Mouse (Mus musculus) intestine, embryonic 14.5 days (tissue): ENCODE results near the gene Armc8. TPM values are rescaled to one million over a fixed set of nuclear protein-coding genes. Genes with fewer than 3 reads are reported as not detected.

ENCODE experiments used
- ATAC-seq: fragments of 200-750 bp; cut with Nextera tagmentation; replicated peaks from 2 replicates; pipeline ENCODE4 v1.8.0; 2017; ENCODE audit warnings: low read depth, moderate number of reproducible peaks, moderate TSS enrichment, moderate library complexity; ENCODE audit not compliant: low FRiP score, low TSS enrichment
- DNase-seq: peaks from one replicate; pipeline ENCODE4 v3.0.0-alpha.2; 2018; ENCODE audit warnings: low spot score
- H3K27ac ChIP-seq: fragments of 300-500 bp; sonication (generic); 2 replicates; pipeline ENCODE4 v1.5.1; 2014; ENCODE audit warnings: low read depth, mild to moderate bottlenecking, control low read depth
- H3K27me3 ChIP-seq: fragments of 300-500 bp; sonication (generic); replicated peaks from 2 replicates; pipeline ENCODE4 v1.6.1; 2014; ENCODE audit warnings: low read length, control low read depth; ENCODE audit not compliant: control insufficient read depth, insufficient read depth
- H3K36me3 ChIP-seq: fragments of 300-500 bp; sonication (generic); 2 replicates; pipeline ENCODE4 v1.6.1; 2014; ENCODE audit warnings: low read length, control low read depth; ENCODE audit not compliant: control insufficient read depth, insufficient read depth
- H3K4me1 ChIP-seq: fragments of 300-500 bp; sonication (generic); replicated peaks from 2 replicates; pipeline ENCODE4 v1.6.1; 2014; ENCODE audit warnings: low read length, control low read depth, mixed read lengths; ENCODE audit not compliant: control insufficient read depth, insufficient read depth
- H3K4me2 ChIP-seq: fragments of 300-500 bp; sonication (generic); 2 replicates; pipeline ENCODE4 v1.6.1; 2014; ENCODE audit warnings: low read length
- H3K4me3 ChIP-seq: fragments of 300-500 bp; sonication (generic); 2 replicates; pipeline ENCODE4 v1.5.1; 2014; ENCODE audit warnings: low read depth, low read length, control low read depth, mixed read lengths
- H3K9ac ChIP-seq: fragments of 300-500 bp; sonication (generic); 2 replicates; pipeline ENCODE4 v1.6.1; 2014; ENCODE audit warnings: mild to moderate bottlenecking, low read length
- H3K9me3 ChIP-seq: fragments of 300-500 bp; sonication (generic); 2 replicates; pipeline ENCODE4 v1.6.1; 2016; ENCODE audit warnings: low read length, control low read depth; ENCODE audit not compliant: control insufficient read depth
- WGBS: fragments of 180-500 bp; shearing (Covaris S2); extraction: QIAGEN DNeasy Blood & Tissue Kit; methylation state at CpG from one replicate; pipeline ENCODE4 v1.1.7; 2014; 5-methylcytosine and 5-hydroxymethylcytosine counted together
- polyA plus RNA-seq: library from polyadenylated mRNA; unstranded; fragments of >200 nt; fragmentation: Nextera tagmentation; extraction: Ambion mirVana; gene quantifications from 2 replicates; pipeline ENCODE4 v1.2.1, GENCODE M21; 2014

Gene Armc8
- polyA plus RNA-seq, 1 experiment from 2014 or later: 28.9 TPM

DNA sequence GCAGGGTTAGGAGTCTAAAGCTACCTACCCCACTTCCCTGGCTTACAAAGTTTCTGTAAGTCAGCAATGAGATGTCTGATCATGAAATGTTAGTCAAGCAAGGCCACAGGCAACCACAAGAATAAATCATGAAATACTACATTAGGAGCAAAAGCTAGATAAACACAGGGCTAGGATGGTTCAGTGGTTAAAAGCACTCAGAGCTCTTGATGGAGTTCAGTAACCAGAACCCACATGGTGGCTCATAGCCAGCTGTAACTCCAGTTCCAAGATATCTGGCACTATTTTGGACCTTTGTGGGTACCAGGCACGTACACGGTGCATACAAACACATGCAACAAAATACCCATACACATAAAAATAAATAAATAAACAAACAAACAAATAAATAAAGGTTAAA, 15.7 kb downstream of the Armc8 start:
- no peak for ATAC-seq
- DNase-seq: no peak
- 88% methylated on average over 2 of the region's 2 CpGs for WGBS
- Histone ChIP-seq H3K4me1 (no peaks in the 10 kb centered on the region), H3K4me3 (no peak overlapping the region), H3K9ac (no peak overlapping the region), H3K36me3 (peaks cover 2% of the 10 kb centered on the region; the same call in 1 of the 2 replicates), H3K27me3 (no peaks in the 10 kb centered on the region), H3K27ac (no peak overlapping the region), H3K9me3 (no peaks in the 10 kb centered on the region), H3K4me2 (no peak overlapping the region)

- no peaks in the 10 kb centered on the region for H3K27me3 ChIP-seq
- ATAC-seq (no peak), DNase-seq (no peak)
- H3K4me3 ChIP-seq: no peak overlapping the region
- H3K9me3 ChIP-seq: no peaks in the 10 kb centered on the region
- H3K4me1 ChIP-seq: no peaks in the 10 kb centered on the region
- 62% methylated on average over 2 of the region's 2 CpGs for WGBS
- no peak overlapping the region for H3K9ac ChIP-seq
- no peak overlapping the region for H3K27ac ChIP-seq
- H3K4me2 ChIP-seq: no peak overlapping the region
- H3K36me3 ChIP-seq: peaks cover 2% of the 10 kb centered on the region; the same call in 1 of the 2 replicates
These were observed 16.6 kb downstream of the Armc8 start for GRCm38 (mm10) chr9:99552068-99552467.

DNA sequence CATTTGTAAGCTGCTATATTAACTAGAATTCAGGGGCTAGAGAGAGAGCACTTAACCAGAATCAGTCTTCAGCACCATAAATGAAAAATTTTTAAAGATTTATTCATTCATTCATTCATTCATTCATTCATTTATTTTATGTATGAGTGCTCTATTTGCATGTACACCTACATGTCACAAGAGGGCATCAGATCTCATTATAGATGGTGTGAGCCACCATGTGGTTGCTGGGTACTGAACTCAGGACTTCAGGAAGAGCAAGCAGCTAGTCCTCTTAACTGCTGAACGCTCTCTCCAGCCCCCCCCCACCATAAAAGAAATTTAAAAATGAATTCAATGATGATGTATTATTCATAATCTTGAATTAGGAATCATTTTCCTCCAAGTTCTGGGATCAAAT, 22.4 kb downstream of the Armc8 start:
- ATAC-seq (no peak), DNase-seq (no peak)
- H3K4me3 ChIP-seq: no peak overlapping the region
- H3K4me2 ChIP-seq: no peak overlapping the region
- no peaks in the 10 kb centered on the region for H3K27me3 ChIP-seq
- H3K9me3 ChIP-seq: no peaks in the 10 kb centered on the region
- 97% methylated on average over 1 of the region's 1 CpGs for WGBS
- H3K27ac ChIP-seq: no peak overlapping the region
- peaks cover 2% of the 10 kb centered on the region; the same call in 1 of the 2 replicates for H3K36me3 ChIP-seq
- no peaks in the 10 kb centered on the region for H3K4me1 ChIP-seq
- no peak overlapping the region for H3K9ac ChIP-seq

- Histone ChIP-seq H3K36me3 (peaks cover 81% of the 10 kb centered on the region), H3K4me1 (no peaks in the 10 kb centered on the region)
- 96% methylated on average over 1 of the region's 1 CpGs for WGBS
These were observed 36.8 kb downstream of the Armc8 start for GRCm38 (mm10) chr9:99531865-99532264.

GRCm38 (mm10) chr9:99505875-99506274, 62.8 kb downstream of the Armc8 start:
- Histone ChIP-seq H3K9me3 (no peaks in the 10 kb centered on the region), H3K4me1 (0 out of 2 replicates have a peak, but pooled peaks cover 4% of the 10 kb centered on the region), H3K27ac (no peak overlapping the region), H3K9ac (no peak overlapping the region), H3K4me3 (no peak overlapping the region), H3K27me3 (no peaks in the 10 kb centered on the region), H3K4me2 (no peak overlapping the region), H3K36me3 (peaks cover 11% of the 10 kb centered on the region)
- DNase-seq (no peak), ATAC-seq (no peak)
- WGBS: 34% methylated on average over 7 of the region's 7 CpGs

More at GRCm38 (mm10) chr9:99531865-99532264, 36.8 kb downstream of the Armc8 start:
- H3K27me3 ChIP-seq: no peaks in the 10 kb centered on the region
- no peak overlapping the region for H3K27ac ChIP-seq
- H3K4me2 ChIP-seq: no peak overlapping the region
- DNase-seq (no peak), ATAC-seq (no peak)
- H3K4me3 ChIP-seq: no peak overlapping the region
- no peaks in the 10 kb centered on the region for H3K9me3 ChIP-seq
- H3K9ac ChIP-seq: no peak overlapping the region

- 93% methylated on average over 4 of the region's 4 CpGs for WGBS
- H3K4me1 ChIP-seq: no peaks in the 10 kb centered on the region
- peaks cover 38% of the 10 kb centered on the region for H3K36me3 ChIP-seq
- no peaks in the 10 kb centered on the region for H3K9me3 ChIP-seq
- ATAC-seq (no peak), DNase-seq (no peak)
- no peaks in the 10 kb centered on the region for H3K27me3 ChIP-seq
- no peak overlapping the region for H3K9ac ChIP-seq
- no peak overlapping the region for H3K4me2 ChIP-seq
- H3K27ac ChIP-seq: no peak overlapping the region
- no peak overlapping the region for H3K4me3 ChIP-seq
These were observed 69.4 kb downstream of the Armc8 start for GRCm38 (mm10) chr9:99499336-99499735.

DNA sequence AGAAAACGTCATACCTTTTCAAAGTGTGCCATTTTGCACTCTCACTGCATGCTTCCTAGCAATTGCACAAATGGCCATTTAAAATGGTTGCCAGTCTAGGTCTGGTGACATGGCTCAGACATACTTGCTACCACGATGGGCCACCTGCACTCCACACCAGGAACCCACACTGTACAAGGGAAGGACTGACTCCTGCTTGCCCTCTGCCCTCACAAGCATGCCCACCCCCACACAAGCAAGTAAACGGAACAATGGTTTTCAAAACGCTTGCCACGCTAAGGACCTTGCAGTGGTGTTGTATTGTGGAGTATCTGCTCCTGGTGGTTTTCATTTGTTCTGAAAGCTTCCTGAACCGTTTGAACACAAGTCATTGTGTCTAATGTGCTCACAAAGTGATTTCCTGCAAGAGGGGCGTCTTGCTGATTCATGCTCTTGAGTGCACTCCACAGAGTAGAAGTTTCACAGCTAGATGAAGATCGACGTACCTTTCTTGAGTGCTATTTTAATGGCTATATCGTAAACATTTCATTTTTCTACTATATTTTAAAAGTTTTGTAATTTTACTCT, 76.0 kb downstream of the Armc8 start:
- WGBS: 86% methylated on average over 10 of the region's 10 CpGs
- no peak for ATAC-seq

DNA sequence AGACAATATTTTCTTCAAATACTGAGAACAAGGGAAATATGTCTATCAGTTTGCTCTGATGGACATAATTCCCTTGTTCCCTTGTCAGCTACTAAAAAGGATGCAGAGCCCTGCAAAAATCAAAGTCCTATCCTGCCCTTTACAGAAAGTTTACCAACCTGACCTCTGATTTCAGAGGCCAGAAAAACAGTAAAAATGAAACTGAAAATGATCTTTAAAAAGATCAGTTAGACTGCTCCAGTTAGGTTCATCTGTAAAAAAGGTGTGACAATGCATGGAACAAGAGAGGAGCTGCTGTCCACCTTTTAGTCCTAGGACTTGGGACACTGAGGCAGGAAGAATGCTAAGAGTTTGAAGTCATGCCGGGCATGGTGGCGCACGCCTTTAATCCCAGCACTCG, 77.6 kb downstream of the Armc8 start:
- Histone ChIP-seq H3K4me1 (no peaks in the 10 kb centered on the region), H3K36me3 (peaks cover 59% of the 10 kb centered on the region), H3K4me2 (no peak overlapping the region), H3K27me3 (no peaks in the 10 kb centered on the region), H3K4me3 (no peak overlapping the region), H3K9me3 (no peaks in the 10 kb centered on the region), H3K9ac (no peak overlapping the region), H3K27ac (no peak overlapping the region)
- 98% methylated on average over 4 of the region's 4 CpGs for WGBS
- no peak for DNase-seq
- no peak for ATAC-seq

More for the DNA sequence above, 76.0 kb downstream of the Armc8 start:
- no peak overlapping the region for H3K27ac ChIP-seq
- peaks cover 55% of the 10 kb centered on the region for H3K36me3 ChIP-seq
- no peaks in the 10 kb centered on the region for H3K27me3 ChIP-seq
- no peak for DNase-seq
- no peaks in the 10 kb centered on the region for H3K9me3 ChIP-seq
- no peak overlapping the region for H3K4me2 ChIP-seq
- H3K9ac ChIP-seq: no peak overlapping the region
- no peak overlapping the region for H3K4me3 ChIP-seq
- no peaks in the 10 kb centered on the region for H3K4me1 ChIP-seq

GRCm38 (mm10) chr9:99487841-99488240, 80.9 kb downstream of the Armc8 start:
- ATAC-seq: no peak
- H3K4me3 ChIP-seq: no peak overlapping the region
- no peak overlapping the region for H3K27ac ChIP-seq
- H3K4me2 ChIP-seq: no peak overlapping the region
- DNase-seq: no peak
- H3K9ac ChIP-seq: no peak overlapping the region
- H3K36me3 ChIP-seq: peaks cover 59% of the 10 kb centered on the region
- no peaks in the 10 kb centered on the region for H3K9me3 ChIP-seq
- H3K27me3 ChIP-seq: no peaks in the 10 kb centered on the region
- no peaks in the 10 kb centered on the region for H3K4me1 ChIP-seq
- WGBS: 81% methylated on average over 3 of the region's 3 CpGs
